Mouse (Mus musculus) embryonic fibroblast, embryonic 13.5 days (primary cell): ENCODE measurements around the gene Cadm4.

ENCODE experiments used
- CTCF ChIP-seq: IDR thresholded peaks from 2 replicates; pipeline ENCODE4 v1.5.1; 2011; ENCODE audit warnings: mild to moderate bottlenecking, control low read depth, low read length, moderate library complexity, borderline replicate concordance; ENCODE audit not compliant: insufficient read depth
- POLR2A ChIP-seq: IDR thresholded peaks from 2 replicates; pipeline ENCODE4 v1.6.1; 2011; ENCODE audit warnings: low read depth, mild to moderate bottlenecking, control low read depth, low read length, moderate library complexity

DNA sequence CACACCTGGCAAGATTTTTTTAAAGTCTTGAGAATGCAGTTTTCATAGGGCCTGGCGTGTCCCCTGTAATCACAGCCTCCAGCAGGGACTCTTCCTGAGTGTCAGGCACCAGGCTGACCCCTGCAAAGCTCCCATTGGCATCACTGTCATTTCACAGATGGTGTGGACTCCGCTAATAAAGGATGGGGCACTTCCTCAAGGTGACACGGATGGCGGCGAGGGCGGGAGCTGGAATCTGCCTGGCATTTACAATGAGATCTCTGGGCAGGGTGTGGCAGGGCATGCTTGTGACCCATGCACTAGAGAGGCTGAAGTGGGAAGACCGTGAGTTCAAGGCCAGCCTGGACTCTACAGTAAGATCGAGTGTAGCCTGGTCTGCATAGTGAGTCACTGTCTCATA, 6.5 kb downstream of the Cadm4 start:
- TF ChIP-seq POLR2A = no peak
- TF ChIP-seq CTCF = no peak
